Mouse (Mus musculus): ENCODE measurements around the gene Zkscan2. TPM values are rescaled to one million over a fixed set of nuclear protein-coding genes. Genes with fewer than 3 reads are reported as not detected.

Gene Zkscan2
- polyA plus RNA-seq, 1 experiment = 0.06 TPM

GRCm38 (mm10) chr7:123449676-123450075, 50.6 kb downstream of the Zkscan2 start:
- DNase-seq (ENCODE audit: low read depth, low spot score) = no peak
- WGBS = 81% methylated on average over 10 of the region's 10 CpGs

GRCm38 (mm10) chr7:123448794-123449193, 51.5 kb downstream of the Zkscan2 start:
- WGBS = 42% methylated on average over 2 of the region's 2 CpGs
- DNase-seq (ENCODE audit: low read depth, low spot score) = no peak

- 91% methylated on average over 1 of the region's 1 CpGs for WGBS
- no peak for DNase-seq (ENCODE audit: low read depth, low spot score)
Observed at GRCm38 (mm10) chr7:123442079-123442478, 58.2 kb downstream of the Zkscan2 start.

GRCm38 (mm10) chr7:123431206-123431605, 69.0 kb downstream of the Zkscan2 start:
- DNase-seq (ENCODE audit: low read depth, low spot score) = no peak
- WGBS = 87% methylated on average over 4 of the region's 4 CpGs

GRCm38 (mm10) chr7:123430411-123430705, 69.9 kb downstream of the Zkscan2 start:
- no peak for DNase-seq (ENCODE audit: low read depth, low spot score)
- WGBS = 69% methylated on average over 4 of the region's 4 CpGs

- 21% methylated on average over 8 of the region's 8 CpGs for WGBS
- peak; percentile 79 for DNase-seq (ENCODE audit: low read depth, low spot score)
Observed at GRCm38 (mm10) chr7:123429624-123430410, 70.4 kb downstream of the Zkscan2 start.

Other genes with a start within 250 kb of the Zkscan2 start
- 18.7 and 30.1 TPM in 2 replicates for gene Lcmt1, start 130.7 kb downstream of the Zkscan2 start, polyA plus RNA-seq (2012; rRNA removed)
- 23.7 and 41.5 TPM in 2 replicates for gene Arhgap17, start 130.5 kb downstream of the Zkscan2 start, polyA plus RNA-seq (2012; rRNA removed)
- gene Aqp8, start 38.2 kb downstream of the Zkscan2 start, polyA plus RNA-seq (2012; rRNA removed) = not detected in 2 replicates